Mouse (Mus musculus) embryonic stem cell, embryonic (primary cell): Measurements from ENCODE around the gene Plppr3.

Source experiments
- CTCF ChIA-PET, 4 experiments: fragments of 300-600 bp in 2 of 4; fragments of 350-600 bp in 2 of 4; sonication (Branson Sonifier 250); formaldehyde crosslinking; loops; one replicate each; lab custom pipeline; 2022; ENCODE audit warnings: inconsistent platforms in 2 of 4; lab: Charles Lee
- POLR2A ChIA-PET, 4 experiments: fragments of 300-600 bp in 2 of 4; fragments of 350-600 bp in 2 of 4; sonication (Branson Sonifier 250); formaldehyde crosslinking; loops; one replicate each; lab custom pipeline; 2022; ENCODE audit warnings: antibody characterized with exemption in 4 of 4, inconsistent platforms in 1 of 4; lab: Charles Lee

Plppr3 gene

DNA sequence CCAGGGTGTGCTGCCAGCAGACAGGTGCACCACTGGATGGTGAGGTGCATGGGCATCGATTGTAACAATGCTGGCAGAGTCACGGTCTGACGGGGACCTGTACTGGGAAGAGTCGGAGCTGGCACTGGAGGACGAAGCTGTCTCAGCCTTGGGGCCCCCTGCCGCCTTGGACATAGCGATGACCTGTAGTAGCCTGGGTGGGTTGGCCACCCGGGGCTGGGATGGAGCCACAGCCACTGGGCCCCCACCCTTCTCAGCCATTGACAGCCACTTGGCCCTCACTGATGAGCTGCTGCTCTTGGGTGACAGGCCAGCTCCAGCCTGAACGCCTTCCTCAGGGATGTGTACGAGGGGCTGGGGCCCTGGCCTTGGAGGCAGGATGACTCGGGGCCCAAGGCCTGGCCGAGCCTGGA, 9.2 kb downstream of the Plppr3 start:
- POLR2A ChIA-PET: interaction anchor here (0.5 to 15.0 kb wide), 48 partner anchors 8 to 361 kb away, joined by 3 to 177 read pairs (median 4); partner anchors contain the start of genes Ptbp1 (in 4 of the 4), Plppr3 (in 3 of the 4), Prtn3 (in 3 of the 4) and Med16 (in 2 of the 4)
- CTCF ChIA-PET: interaction anchor here in 3 of 4 experiments (0.5 to 2.4 kb wide), 5 partner anchors 11 to 95 kb away, joined by 3 to 10 read pairs (median 3); partner anchors contain the start of genes Ptbp1 (in 1 of the 3) and Wdr18 (in 1 of the 3)

DNA sequence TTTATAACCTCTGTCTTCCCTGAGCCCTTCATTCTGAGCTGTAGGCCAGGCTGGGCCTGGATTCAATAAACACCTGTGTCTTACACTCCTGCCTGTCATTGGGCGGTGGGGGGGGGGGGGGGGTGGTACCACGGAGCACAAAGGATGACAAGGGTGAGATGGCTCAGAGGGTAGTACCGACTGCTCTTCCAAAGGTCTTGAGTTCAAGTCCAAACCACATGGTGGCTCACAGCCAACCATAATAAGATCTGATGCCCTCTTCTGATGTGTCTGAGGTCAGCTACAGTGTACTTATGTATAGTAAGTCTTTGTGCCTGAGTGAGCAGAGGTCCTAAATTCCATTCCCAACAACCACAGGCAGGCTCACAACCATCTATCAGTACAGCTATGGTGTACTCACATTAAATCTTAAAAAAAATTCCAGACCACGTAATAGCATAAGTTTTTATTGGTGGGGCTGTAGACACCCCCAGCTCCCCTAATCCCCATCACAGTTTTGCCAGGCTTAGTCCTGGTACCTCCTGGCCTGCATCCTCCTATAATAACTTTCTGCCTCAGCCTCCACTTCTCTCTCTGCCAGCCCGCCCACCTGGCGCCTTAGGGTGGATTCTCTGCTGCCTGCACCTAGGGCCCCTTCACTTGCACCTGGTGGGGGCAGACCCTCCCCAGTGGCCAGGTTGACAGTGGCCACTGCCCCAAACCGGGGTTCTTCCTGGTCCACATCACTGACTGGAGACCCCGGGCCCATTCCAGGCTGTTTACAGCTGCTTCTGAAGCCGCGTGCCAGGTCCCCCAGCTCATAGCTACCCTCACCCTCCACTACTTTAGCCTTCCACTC, 9.9 kb downstream of the Plppr3 start:
- CTCF ChIA-PET: interaction anchor here in 3 of 4 experiments (0.6 to 2.4 kb wide), 8 partner anchors 10 to 654 kb away, joined by 3 to 10 read pairs (median 3); partner anchors contain the start of genes Ptbp1 (in 1 of the 3) and Wdr18 (in 1 of the 3)

DNA sequence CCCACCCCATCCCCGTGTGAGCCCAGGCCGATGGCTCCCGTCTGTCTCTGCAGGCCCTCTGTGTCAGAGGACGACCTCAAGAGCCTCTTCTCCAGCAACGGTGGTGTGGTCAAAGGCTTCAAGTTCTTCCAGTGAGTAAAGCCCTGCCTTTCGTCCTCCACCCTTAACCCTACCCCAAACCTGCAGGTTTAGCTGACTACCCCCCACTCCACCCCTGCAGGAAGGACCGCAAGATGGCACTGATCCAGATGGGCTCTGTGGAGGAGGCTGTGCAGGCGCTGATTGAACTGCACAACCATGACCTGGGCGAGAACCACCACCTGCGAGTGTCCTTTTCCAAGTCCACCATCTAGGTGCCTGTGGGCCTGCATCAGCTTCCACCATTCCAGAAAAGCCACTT, 11.5 kb downstream of the Plppr3 start:
- ChIA-PET CTCF (interaction anchor here in 3 of 4 experiments (0.6 to 1.3 kb wide), 3 partner anchors 8 to 52 kb away, joined by 3 to 4 read pairs (median 3); no protein-coding TSS in a partner anchor), POLR2A (interaction anchor here in 3 of 4 experiments (0.6 to 15.0 kb wide), 20 partner anchors 8 to 366 kb away, joined by 3 to 177 read pairs (median 10); partner anchors contain the start of genes Plppr3 (in 3 of the 3), Prtn3 (in 3 of the 3), Ptbp1 (in 3 of the 3) and Arid3a (in 1 of the 3))

More for the DNA sequence above, 9.9 kb downstream of the Plppr3 start:
- POLR2A ChIA-PET: interaction anchor here (0.5 to 15.0 kb wide), 56 partner anchors 9 to 362 kb away, joined by 3 to 177 read pairs (median 4); partner anchors contain the start of genes Ptbp1 (in 4 of the 4), Plppr3 (in 3 of the 4), Prtn3 (in 3 of the 4) and Arid3a (in 2 of the 4)

DNA sequence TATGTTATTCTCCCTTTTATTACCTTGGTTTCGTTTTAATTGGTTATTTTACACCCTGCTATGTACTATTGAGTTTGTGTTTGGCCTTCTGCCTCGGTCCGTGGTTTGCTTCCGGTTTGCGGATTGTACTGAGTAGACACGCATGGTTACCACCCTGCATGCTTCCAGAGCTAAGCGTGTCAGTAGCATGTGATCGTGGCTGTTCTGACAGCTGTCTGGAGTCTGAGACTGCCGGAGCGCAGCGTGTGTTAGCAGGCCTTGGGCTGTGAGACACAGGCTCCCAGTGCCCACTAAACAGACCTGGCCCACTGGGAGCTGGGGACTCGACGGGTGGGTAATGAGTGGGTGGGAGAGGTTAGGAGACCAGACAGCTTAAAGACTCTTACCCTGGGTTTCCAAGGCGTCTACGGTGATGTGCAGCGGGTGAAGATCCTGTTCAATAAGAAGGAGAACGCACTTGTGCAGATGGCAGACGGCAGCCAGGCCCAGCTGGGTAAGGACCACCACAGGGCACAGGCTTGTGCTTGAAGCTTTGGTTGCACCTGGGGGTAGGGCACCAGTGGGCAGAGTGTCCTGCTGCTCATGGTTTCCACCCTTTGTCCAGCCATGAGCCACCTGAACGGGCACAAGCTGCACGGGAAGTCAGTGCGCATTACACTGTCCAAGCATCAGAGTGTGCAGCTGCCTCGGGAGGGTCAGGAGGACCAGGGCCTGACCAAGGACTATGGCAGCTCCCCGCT, 12.2 kb downstream of the Plppr3 start:
- POLR2A ChIA-PET: interaction anchor here (0.5 to 15.0 kb wide), 29 partner anchors 7 to 1188 kb away, joined by 3 to 177 read pairs (median 5); partner anchors contain the start of genes Ptbp1 (in 3 of the 4), Plppr3 (in 2 of the 4), Prtn3 (in 2 of the 4) and Arid3a (in 1 of the 4)
- CTCF ChIA-PET: interaction anchor here in 3 of 4 experiments (0.6 to 1.3 kb wide), 4 partner anchors 9 to 98 kb away, joined by 3 to 4 read pairs (median 3); partner anchors contain the start of gene Wdr18 (in 1 of the 3)

DNA sequence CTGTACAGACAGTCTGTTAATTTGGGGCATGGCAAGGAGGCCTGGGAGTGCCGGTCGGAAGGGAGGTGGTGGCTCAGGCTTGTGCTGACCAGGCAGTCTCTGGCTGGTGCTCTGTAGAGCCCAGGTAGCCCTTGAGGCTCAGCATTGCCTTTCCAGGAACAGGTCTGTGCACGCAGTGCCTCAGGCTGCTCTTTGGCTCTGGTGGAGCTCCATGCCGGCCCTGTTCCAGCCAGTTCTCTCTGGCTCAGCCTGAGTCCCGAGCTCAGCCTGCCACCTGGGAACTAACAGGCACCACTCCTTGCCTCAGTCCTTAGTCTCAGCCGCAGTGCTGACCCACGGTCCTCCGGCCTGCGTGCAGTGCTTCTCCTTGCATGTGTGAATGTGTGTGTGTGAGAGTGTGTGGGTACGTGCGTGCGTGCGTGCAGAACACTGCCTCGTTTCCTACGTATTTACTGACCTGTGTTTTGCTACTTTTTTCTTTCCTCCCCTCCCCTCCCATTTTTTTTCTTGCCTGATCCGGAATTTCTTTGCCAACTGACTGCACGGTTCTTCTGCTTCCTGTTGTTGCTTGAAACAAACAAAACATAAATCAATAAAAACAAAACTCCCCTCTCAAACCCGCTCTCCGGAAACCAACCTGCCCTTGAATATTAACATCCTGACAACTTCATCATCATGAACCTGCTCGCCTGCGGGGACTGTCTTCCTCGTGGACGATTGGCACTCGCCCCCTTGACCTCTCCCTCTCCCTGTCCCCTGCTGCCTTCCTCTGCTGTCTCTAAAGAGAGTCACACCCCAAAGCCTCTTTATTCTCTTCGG, 13.0 kb downstream of the Plppr3 start:
- CTCF ChIA-PET: interaction anchor here (0.6 to 1.5 kb wide), 11 partner anchors 9 to 98 kb away, joined by 3 to 5 read pairs (median 3); partner anchors contain the start of genes Wdr18 (in 2 of the 4) and Med16 (in 1 of the 4)
- POLR2A ChIA-PET: interaction anchor here (0.5 to 15.0 kb wide), 43 partner anchors 6 to 468 kb away, joined by 3 to 177 read pairs (median 5); partner anchors contain the start of genes Ptbp1 (in 3 of the 4), Plppr3 (in 2 of the 4), Prtn3 (in 2 of the 4) and Arid3a (in 1 of the 4)

DNA sequence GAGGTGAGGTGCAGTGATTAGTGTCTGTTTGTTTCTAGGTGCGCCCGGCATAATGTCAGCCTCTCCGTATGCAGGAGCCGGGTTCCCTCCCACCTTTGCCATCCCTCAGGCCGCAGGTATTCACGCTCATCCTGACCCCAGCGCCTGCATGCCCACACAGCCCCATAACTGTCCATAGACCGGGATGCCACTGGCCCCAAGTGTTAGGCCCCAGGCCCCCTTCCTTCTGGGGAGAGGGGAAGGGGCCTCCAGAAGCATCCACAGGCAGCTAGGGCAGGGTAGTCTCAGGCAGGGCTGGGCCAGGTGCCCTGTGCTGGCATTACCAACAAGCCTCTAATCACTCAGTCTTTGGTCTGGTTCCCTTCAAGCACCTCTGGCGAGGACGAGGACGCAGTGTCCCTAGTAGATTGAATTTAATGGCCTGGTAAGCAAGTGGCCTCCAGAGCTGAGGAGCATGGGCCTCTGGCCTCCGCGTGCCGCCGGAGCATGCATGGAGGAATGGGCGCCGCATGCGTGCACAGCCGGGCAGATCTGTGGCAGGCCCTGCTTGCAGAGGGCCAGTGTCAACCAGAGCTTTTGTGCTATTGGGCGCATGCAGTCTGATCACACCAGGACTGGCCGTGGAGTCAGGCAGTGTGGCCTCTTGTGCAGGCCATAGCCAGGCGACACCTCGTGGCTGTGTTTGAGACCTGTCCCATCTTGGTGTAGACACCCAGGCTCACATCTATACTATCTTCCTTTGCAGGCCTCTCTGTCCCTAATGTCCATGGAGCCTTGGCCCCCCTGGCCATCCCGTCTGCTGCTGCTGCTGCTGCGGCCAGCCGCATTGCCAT, 14.1 kb downstream of the Plppr3 start:
- POLR2A ChIA-PET: interaction anchor here (0.5 to 15.0 kb wide), 29 partner anchors 5 to 477 kb away, joined by 3 to 177 read pairs (median 5); partner anchors contain the start of genes Plppr3 (in 2 of the 4), Prtn3 (in 2 of the 4), Ptbp1 (in 2 of the 4) and Cdc34 (in 1 of the 4)
- CTCF ChIA-PET: interaction anchor here (0.5 to 4.6 kb wide), 10 partner anchors 11 to 659 kb away, joined by 3 to 18 read pairs (median 4); partner anchors contain the start of gene Wdr18 (in 1 of the 4)

DNA sequence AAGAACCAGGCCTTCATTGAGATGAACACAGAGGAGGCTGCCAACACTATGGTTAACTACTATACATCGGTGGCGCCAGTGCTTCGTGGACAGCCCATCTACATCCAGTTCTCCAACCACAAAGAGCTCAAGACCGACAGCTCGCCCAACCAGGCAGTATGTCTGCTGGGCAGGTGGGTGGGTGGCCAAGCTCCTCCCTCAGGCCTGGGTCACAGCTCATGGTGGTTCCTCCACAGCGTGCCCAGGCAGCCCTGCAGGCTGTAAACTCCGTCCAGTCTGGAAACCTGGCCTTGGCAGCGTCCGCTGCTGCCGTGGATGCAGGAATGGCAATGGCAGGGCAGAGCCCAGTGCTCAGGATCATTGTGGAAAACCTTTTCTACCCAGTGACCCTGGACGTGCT, 15.3 kb downstream of the Plppr3 start:
- POLR2A ChIA-PET: interaction anchor here in 3 of 4 experiments (0.6 to 15.0 kb wide), 42 partner anchors 4 to 1788 kb away, joined by 3 to 177 read pairs (median 5); partner anchors contain the start of genes Med16 (in 2 of the 3), Plppr3 (in 2 of the 3), Prtn3 (in 2 of the 3) and Gm26602 (in 1 of the 3)
- CTCF ChIA-PET: interaction anchor here in 3 of 4 experiments (0.6 to 4.6 kb wide), 4 partner anchors 22 to 24 kb away, joined by 3 to 18 read pairs (median 6); no protein-coding TSS in a partner anchor

DNA sequence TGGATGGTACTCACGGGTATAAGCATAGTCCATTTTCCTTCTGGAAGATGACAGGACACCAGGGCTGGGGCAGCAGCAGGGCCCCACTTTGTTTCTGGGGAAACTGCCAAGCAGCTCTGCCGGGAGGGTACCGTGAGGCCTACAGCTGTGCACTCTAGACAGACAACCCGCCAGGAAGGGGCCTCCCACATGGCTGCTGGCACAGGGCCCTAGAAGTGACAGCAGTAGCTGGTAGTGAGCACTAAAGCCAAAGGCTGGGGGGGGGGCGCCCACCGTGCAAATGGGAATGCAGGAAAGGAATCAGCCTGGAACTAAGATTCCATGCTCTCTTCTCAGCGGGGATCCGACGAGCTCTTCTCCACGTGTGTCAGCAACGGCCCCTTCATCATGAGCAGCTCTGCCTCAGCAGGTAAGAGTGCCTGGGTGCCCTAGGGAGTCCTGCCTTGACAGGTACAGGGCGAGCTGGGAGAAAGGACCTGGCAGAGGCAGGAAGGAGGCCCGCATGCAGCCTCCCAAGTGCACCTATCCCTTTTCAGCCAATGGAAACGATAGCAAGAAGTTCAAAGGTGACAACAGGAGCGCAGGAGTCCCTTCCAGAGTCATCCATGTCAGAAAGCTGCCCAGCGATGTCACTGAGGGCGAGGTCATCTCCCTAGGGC, 15.9 kb downstream of the Plppr3 start:
- CTCF ChIA-PET: interaction anchor here in 3 of 4 experiments (0.6 to 4.6 kb wide), 6 partner anchors 23 to 118 kb away, joined by 3 to 18 read pairs (median 4); partner anchors contain the start of gene Wdr18 (in 1 of the 3)
- POLR2A ChIA-PET: interaction anchor here (0.6 to 15.0 kb wide), 53 partner anchors 6 to 1787 kb away, joined by 3 to 177 read pairs (median 4); partner anchors contain the start of genes Med16 (in 2 of the 4), Plppr3 (in 2 of the 4), Prtn3 (in 2 of the 4) and Gm26602 (in 1 of the 4)

DNA sequence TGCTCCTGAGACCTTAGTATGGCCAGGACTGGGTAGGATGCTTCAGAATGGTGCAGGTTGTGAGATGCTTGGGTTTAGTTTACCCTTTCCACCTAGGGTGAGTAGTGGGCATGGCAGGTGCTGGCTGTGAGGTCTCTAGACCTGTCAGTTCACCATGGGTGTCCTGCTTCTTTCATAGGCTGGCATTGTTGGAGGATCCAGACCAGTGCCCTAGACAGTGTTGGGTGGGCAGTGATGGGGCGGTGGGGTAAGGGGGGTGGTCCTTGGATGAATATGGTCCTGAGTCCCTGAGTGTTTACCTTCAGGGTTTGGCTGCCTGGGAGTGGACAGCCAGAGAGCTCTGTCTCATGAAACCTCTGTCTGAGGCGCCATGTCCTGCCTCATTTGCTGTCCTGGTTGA, 16.5 kb downstream of the Plppr3 start:
- POLR2A ChIA-PET: interaction anchor here (0.6 to 15.0 kb wide), 43 partner anchors 7 to 418 kb away, joined by 3 to 177 read pairs (median 5); partner anchors contain the start of genes Med16 (in 2 of the 4), Plppr3 (in 2 of the 4), Prtn3 (in 2 of the 4) and Cbarp (in 1 of the 4)
- CTCF ChIA-PET: interaction anchor here in 3 of 4 experiments (0.6 to 4.6 kb wide), 6 partner anchors 13 to 209 kb away, joined by 3 to 18 read pairs (median 3); no protein-coding TSS in a partner anchor

DNA sequence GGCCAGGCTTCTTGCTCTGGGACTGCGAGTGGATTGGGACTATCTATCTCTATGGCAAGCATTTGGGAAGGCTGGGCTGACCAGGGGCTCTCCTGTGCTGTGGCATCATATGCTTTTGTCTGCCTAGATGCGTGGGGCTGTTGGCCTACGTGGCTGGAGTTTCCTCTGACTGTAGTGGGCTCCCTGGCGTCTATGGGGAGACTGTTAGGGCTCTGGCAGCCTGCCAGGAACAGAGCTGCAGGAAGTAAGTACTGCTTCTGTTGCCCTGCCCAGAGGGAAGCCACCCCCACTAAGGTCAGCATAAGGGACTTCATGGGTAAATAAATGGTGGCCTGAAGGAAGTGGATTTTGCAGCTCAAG, 17.0 kb downstream of the Plppr3 start:
- POLR2A ChIA-PET: interaction anchor here (0.8 to 15.0 kb wide), 33 partner anchors 7 to 299 kb away, joined by 3 to 177 read pairs (median 5); partner anchors contain the start of genes Med16 (in 2 of the 4), Plppr3 (in 2 of the 4), Prtn3 (in 2 of the 4) and Bsg (in 1 of the 4)
- CTCF ChIA-PET: interaction anchor here in 3 of 4 experiments (0.6 to 4.6 kb wide), 6 partner anchors 14 to 208 kb away, joined by 3 to 18 read pairs (median 3); no protein-coding TSS in a partner anchor

DNA sequence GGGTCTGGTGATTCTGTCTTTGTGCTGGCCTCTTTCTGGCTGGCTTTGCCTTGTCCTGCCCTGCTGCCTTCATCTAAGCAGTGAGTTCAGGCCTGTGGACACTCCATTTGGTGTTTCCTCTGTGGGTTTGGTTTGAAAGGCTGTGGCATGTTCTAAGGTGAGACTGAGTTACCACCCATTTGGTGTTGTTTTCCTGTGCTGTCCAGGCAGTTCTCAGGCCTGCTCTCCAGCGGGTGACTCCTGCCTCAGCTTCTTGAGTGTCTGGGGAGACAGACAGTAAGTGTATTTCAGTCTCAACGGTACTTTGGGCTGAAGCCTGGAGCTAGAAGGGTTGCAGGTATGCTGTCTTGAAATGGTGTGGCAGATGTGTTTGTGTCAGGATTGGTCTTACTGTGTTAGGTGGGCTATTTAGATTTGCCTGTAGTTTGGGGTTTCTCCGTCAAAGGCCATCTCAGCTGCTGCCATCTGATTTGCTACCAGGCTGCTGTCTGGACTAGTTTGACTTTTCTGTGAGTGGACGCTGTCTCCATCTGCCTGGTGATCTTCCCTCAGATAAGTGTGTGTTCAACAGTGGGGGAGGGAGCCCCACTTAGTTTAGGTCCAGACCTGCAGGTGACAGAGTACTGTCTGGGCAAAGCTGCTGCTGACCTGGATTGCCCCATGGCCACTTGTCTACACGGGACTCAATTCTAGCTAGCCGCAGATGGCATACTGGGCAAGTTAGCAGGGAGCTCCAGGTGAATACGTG, 17.6 kb downstream of the Plppr3 start:
- POLR2A ChIA-PET: interaction anchor here (0.8 to 15.0 kb wide), 27 partner anchors 8 to 284 kb away, joined by 3 to 177 read pairs (median 6); partner anchors contain the start of genes Med16 (in 2 of the 4), Plppr3 (in 2 of the 4), Prtn3 (in 2 of the 4) and Bsg (in 1 of the 4)
- CTCF ChIA-PET: interaction anchor here (0.6 to 4.6 kb wide), 5 partner anchors 14 to 1878 kb away, joined by 3 to 18 read pairs (median 3); partner anchors contain the start of gene 1810043G02Rik (in 1 of the 4)

DNA sequence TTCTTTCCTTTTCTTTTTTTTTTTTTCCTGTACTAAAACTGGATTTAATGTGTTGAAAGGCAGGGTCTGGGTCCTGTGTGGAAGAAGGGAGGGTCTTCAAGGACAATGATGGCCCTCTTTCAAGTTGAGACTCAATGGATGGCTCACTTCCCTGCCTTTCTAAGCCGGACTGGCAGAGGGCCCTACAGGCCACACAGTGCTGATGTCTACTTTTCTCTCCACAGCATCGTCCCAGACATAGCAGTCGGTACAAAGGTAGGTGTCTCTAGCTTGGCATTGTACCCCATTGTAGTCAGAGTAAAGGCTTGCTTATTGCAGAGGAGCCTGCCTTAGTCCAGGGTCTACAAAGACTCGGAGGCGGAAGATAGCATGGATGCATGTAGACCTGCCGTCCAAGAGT, 18.2 kb downstream of the Plppr3 start:
- ChIA-PET POLR2A (interaction anchor here (0.6 to 15.0 kb wide), 40 partner anchors 8 to 443 kb away, joined by 3 to 177 read pairs (median 5); partner anchors contain the start of genes Prtn3 (in 3 of the 4), Bsg (in 2 of the 4), Med16 (in 2 of the 4) and Gm26602 (in 1 of the 4)), CTCF (interaction anchor here in 2 of 4 experiments (0.6 to 4.6 kb wide), 3 partner anchors 21 to 1878 kb away, joined by 3 to 18 read pairs (median 3); partner anchors contain the start of gene 1810043G02Rik (in 1 of the 2))
